Mouse (Mus musculus): ENCODE measurements around the gene Map3k15. TPM values are rescaled to one million over a fixed set of nuclear protein-coding genes. Genes with fewer than 3 reads are reported as not detected.
A peak's percentile ranks its signal among the peaks of the same experiment; 100 is the strongest.

Map3k15 gene
- total and polyA plus RNA-seq, 2 experiments from 2014 or later, result 0.04 to 0.15 TPM

- Histone ChIP-seq H3K9ac (replicated peaks; ENCODE audit: low read depth, low read length) (no peak overlapping the region), H3K9me3 (replicated peaks; ENCODE audit: control insufficient read depth, low read length) (no peaks in the 10 kb centered on the region), H3K4me3 (ENCODE audit: low read depth, low read length) (no peak overlapping the region), H3K4me1 (ENCODE audit: control insufficient read depth, insufficient read depth) (0 out of 2 replicates have a peak, but pooled peaks cover 3% of the 10 kb centered on the region), H3K36me3 (replicated peaks; ENCODE audit: control insufficient read depth, insufficient read depth, low read length) (no peaks in the 10 kb centered on the region), H3K27me3 (ENCODE audit: control insufficient read depth, insufficient read depth, low read length) (no peaks in the 10 kb centered on the region), H3K27ac (ENCODE audit: low read depth) (peak overlapping the region; percentile 55; the same call in 1 of the 2 replicates), H3K4me2 (ENCODE audit: low read depth, low read length) (no peak overlapping the region)
- DNase-seq (ENCODE audit: low spot score) (no peak), ATAC-seq (ENCODE audit: insufficient read depth, low read depth) (peak; percentile 58)
- no peak for TF ChIP-seq EP300 (IDR thresholded peaks at IDR 0.05; ENCODE audit: low read depth)
- TF ChIP-seq CTCF (IDR thresholded peaks at IDR 0.05; ENCODE audit: low read depth), result no peak
- WGBS, result 47% methylated on average over 6 of the region's 6 CpGs
These were observed 32.8 kb upstream of the Map3k15 start for GRCm38 (mm10) chrX:159955433-159955832.

- no peak overlapping the region for H3K4me3 ChIP-seq (ENCODE audit: low read depth, low read length)
- H3K4me1 ChIP-seq (ENCODE audit: control insufficient read depth, insufficient read depth), result no peaks in the 10 kb centered on the region
- H3K4me2 ChIP-seq (ENCODE audit: low read depth, low read length), result no peak overlapping the region
- 0 out of 2 replicates have a peak, but pooled peaks cover 5% of the 10 kb centered on the region for H3K36me3 ChIP-seq (replicated peaks; ENCODE audit: control insufficient read depth, insufficient read depth, low read length)
- no peak for TF ChIP-seq EP300 (IDR thresholded peaks at IDR 0.05; ENCODE audit: low read depth)
- TF ChIP-seq CTCF (IDR thresholded peaks at IDR 0.05; ENCODE audit: low read depth), result no peak
- DNase-seq (ENCODE audit: low spot score), result no peak
- no peaks in the 10 kb centered on the region for H3K9me3 ChIP-seq (replicated peaks; ENCODE audit: control insufficient read depth, low read length)
- ATAC-seq (ENCODE audit: insufficient read depth, low read depth), result no peak
- WGBS, result 32% methylated on average over 2 of the region's 2 CpGs
- no peak overlapping the region for H3K9ac ChIP-seq (replicated peaks; ENCODE audit: low read depth, low read length)
- H3K27ac ChIP-seq (ENCODE audit: low read depth), result no peak overlapping the region
- H3K27me3 ChIP-seq (ENCODE audit: control insufficient read depth, insufficient read depth, low read length), result no peaks in the 10 kb centered on the region
These were observed 26.8 kb upstream of the Map3k15 start for GRCm38 (mm10) chrX:159961385-159961784.

GRCm38 (mm10) chrX:159963273-159963672 lies 25.0 kb upstream of the Map3k15 start:
- no peak overlapping the region for H3K4me3 ChIP-seq (ENCODE audit: low read depth, low read length)
- no peaks in the 10 kb centered on the region for H3K27me3 ChIP-seq (ENCODE audit: control insufficient read depth, insufficient read depth, low read length)
- TF ChIP-seq CTCF (IDR thresholded peaks at IDR 0.05; ENCODE audit: low read depth), result peak; percentile 55
- no peak for TF ChIP-seq EP300 (IDR thresholded peaks at IDR 0.05; ENCODE audit: low read depth)
- DNase-seq (ENCODE audit: low spot score), result peak; percentile 39
- no peak overlapping the region for H3K27ac ChIP-seq (ENCODE audit: low read depth)
- 32% methylated on average over 4 of the region's 4 CpGs for WGBS
- no peaks in the 10 kb centered on the region for H3K4me1 ChIP-seq (ENCODE audit: control insufficient read depth, insufficient read depth)
- H3K9ac ChIP-seq (replicated peaks; ENCODE audit: low read depth, low read length), result no peak overlapping the region
- ATAC-seq (ENCODE audit: insufficient read depth, low read depth), result no peak
- H3K4me2 ChIP-seq (ENCODE audit: low read depth, low read length), result no peak overlapping the region
- H3K36me3 ChIP-seq (replicated peaks; ENCODE audit: control insufficient read depth, insufficient read depth, low read length), result peaks cover 20% of the 10 kb centered on the region; the same call in 1 of the 2 replicates
- H3K9me3 ChIP-seq (replicated peaks; ENCODE audit: control insufficient read depth, low read length), result no peaks in the 10 kb centered on the region

DNA sequence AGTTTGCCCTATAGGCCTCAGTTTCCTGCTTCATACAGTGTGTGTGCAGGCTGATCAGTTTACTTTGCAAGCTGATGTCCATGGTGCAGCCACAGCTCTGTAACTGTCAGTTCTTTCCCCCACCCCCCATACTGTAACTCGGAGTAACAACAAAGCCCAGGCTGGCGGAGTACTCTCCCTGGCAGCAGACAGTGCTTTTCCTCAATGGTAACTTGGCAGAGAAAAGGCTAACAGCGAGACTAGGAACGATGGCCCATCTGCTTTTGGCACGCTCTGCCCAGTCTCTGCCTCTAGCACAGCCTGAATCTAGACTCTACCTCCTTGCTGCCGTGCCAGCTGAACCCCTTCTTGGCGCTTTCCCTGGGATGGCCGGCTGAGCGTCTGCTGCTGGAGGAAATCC lies 24.3 kb upstream of the Map3k15 start:
- H3K4me1 ChIP-seq (ENCODE audit: control insufficient read depth, insufficient read depth), result no peaks in the 10 kb centered on the region
- no peak for TF ChIP-seq CTCF (IDR thresholded peaks at IDR 0.05; ENCODE audit: low read depth)
- no peak for TF ChIP-seq EP300 (IDR thresholded peaks at IDR 0.05; ENCODE audit: low read depth)

GRCm38 (mm10) chrX:159969025-159969424 lies 19.2 kb upstream of the Map3k15 start:
- H3K9me3 ChIP-seq (replicated peaks; ENCODE audit: control insufficient read depth, low read length), result no peaks in the 10 kb centered on the region
- H3K4me2 ChIP-seq (ENCODE audit: low read depth, low read length), result no peak overlapping the region
- 72% methylated on average over 2 of the region's 2 CpGs for WGBS
- H3K9ac ChIP-seq (replicated peaks; ENCODE audit: low read depth, low read length), result no peak overlapping the region
- no peak for TF ChIP-seq CTCF (IDR thresholded peaks at IDR 0.05; ENCODE audit: low read depth)
- TF ChIP-seq EP300 (IDR thresholded peaks at IDR 0.05; ENCODE audit: low read depth), result no peak
- no peak overlapping the region for H3K27ac ChIP-seq (ENCODE audit: low read depth)
- no peak overlapping the region for H3K4me3 ChIP-seq (ENCODE audit: low read depth, low read length)
- no peaks in the 10 kb centered on the region for H3K27me3 ChIP-seq (ENCODE audit: control insufficient read depth, insufficient read depth, low read length)
- no peak for ATAC-seq (ENCODE audit: insufficient read depth, low read depth)
- H3K4me1 ChIP-seq (ENCODE audit: control insufficient read depth, insufficient read depth), result no peaks in the 10 kb centered on the region
- DNase-seq (ENCODE audit: low spot score), result no peak
- H3K36me3 ChIP-seq (replicated peaks; ENCODE audit: control insufficient read depth, insufficient read depth, low read length), result peaks cover 37% of the 10 kb centered on the region

More for the DNA sequence above, 24.3 kb upstream of the Map3k15 start:
- Histone ChIP-seq H3K4me2 (ENCODE audit: low read depth, low read length) (no peak overlapping the region), H3K36me3 (replicated peaks; ENCODE audit: control insufficient read depth, insufficient read depth, low read length) (peaks cover 24% of the 10 kb centered on the region; the same call in 1 of the 2 replicates), H3K4me3 (ENCODE audit: low read depth, low read length) (no peak overlapping the region), H3K27me3 (ENCODE audit: control insufficient read depth, insufficient read depth, low read length) (no peaks in the 10 kb centered on the region), H3K9me3 (replicated peaks; ENCODE audit: control insufficient read depth, low read length) (no peaks in the 10 kb centered on the region), H3K27ac (ENCODE audit: low read depth) (no peak overlapping the region), H3K9ac (replicated peaks; ENCODE audit: low read depth, low read length) (no peak overlapping the region)
- 80% methylated on average over 9 of the region's 9 CpGs for WGBS
- DNase-seq (ENCODE audit: low spot score) (no peak), ATAC-seq (ENCODE audit: insufficient read depth, low read depth) (no peak)
